Mouse (Mus musculus) myocyte (in vitro differentiated cells): ENCODE data around the gene Ngly1. TPM values are rescaled to one million over a fixed set of nuclear protein-coding genes. Genes with fewer than 3 reads are reported as not detected.

Experiments used
- H3K27me3 ChIP-seq: one replicate; pipeline ENCODE4 v1.6.1; 2011; ENCODE audit not compliant: control insufficient read depth, insufficient read depth, insufficient read length
- H3K36me3 ChIP-seq: one replicate; pipeline ENCODE4 v1.6.1; 2011; ENCODE audit not compliant: control insufficient read depth, insufficient read depth
- H3K4me2 ChIP-seq: one replicate; pipeline ENCODE4 v1.6.1; 2011; ENCODE audit warnings: low read depth, control low read depth
- H3K4me3 ChIP-seq: one replicate; pipeline ENCODE4 v1.5.1; 2011; ENCODE audit warnings: mild to moderate bottlenecking, control low read depth, moderate library complexity
- H3K79me2 ChIP-seq: one replicate; pipeline ENCODE4 v1.6.1; 2011; ENCODE audit not compliant: control insufficient read depth, insufficient read depth
- H3ac ChIP-seq: one replicate; pipeline ENCODE4 v1.6.1; 2011; ENCODE audit not compliant: control insufficient read depth, insufficient read length
- CEBPB ChIP-seq: IDR thresholded peaks from 2 replicates; pipeline ENCODE4 v1.6.1; 2011; ENCODE audit warnings: mild to moderate bottlenecking, moderate library complexity; ENCODE audit not compliant: poor library complexity, insufficient read depth, severe bottlenecking
- REST ChIP-seq: IDR thresholded peaks from one replicate; pipeline ENCODE4 v1.6.1; 2011; ENCODE audit warnings: mild to moderate bottlenecking, control low read depth, moderate library complexity; ENCODE audit not compliant: insufficient read depth, insufficient read length
- polyA plus RNA-seq: library from polyadenylated mRNA; unstranded; fragments of >200 nt; fragmentation: generic; extraction: Trizol; gene quantifications from one replicate; pipeline ENCODE4 v1.2.1, GENCODE M21; 2012; ENCODE audit warnings: missing spikeins

Gene Ngly1
- polyA plus RNA-seq, 1 experiment: 8.0 TPM

GRCm38 (mm10) chr14:16359704-16360103 lies 110.6 kb downstream of the Ngly1 start:
- Histone ChIP-seq H3K79me2 (no peaks in the 10 kb centered on the region), H3K4me3 (no peak overlapping the region), H3K27me3 (no peaks in the 10 kb centered on the region), H3K4me2 (no peak overlapping the region), H3ac (no peak overlapping the region), H3K36me3 (no peaks in the 10 kb centered on the region)
- TF ChIP-seq CEBPB (no peak), REST (no peak)

Other genes with a start within 250 kb of the Ngly1 start
- 3.7 TPM for gene Oxsm, start 528 bp downstream of the Ngly1 start, polyA plus RNA-seq
- 14.9 TPM for gene Top2b, start 115.9 kb downstream of the Ngly1 start, polyA plus RNA-seq